Mouse (Mus musculus): ENCODE results near the gene Smox.

Smox gene

GRCm38 (mm10) chr2:131517550-131517949 is 26.3 kb downstream of the Smox start:
- no peak for DNase-seq

- DNase-seq, result no peak
These were observed 27.5 kb downstream of the Smox start for GRCm38 (mm10) chr2:131518790-131519189.

GRCm38 (mm10) chr2:131520743-131521142 is 29.4 kb downstream of the Smox start:
- no peak for DNase-seq

GRCm38 (mm10) chr2:131527061-131527460 is 35.8 kb downstream of the Smox start:
- DNase-seq, result no peak

GRCm38 (mm10) chr2:131529898-131530622 is 38.8 kb downstream of the Smox start:
- DNase-seq, result peak; percentile 40

GRCm38 (mm10) chr2:131530623-131531008 is 39.3 kb downstream of the Smox start:
- DNase-seq, result peak; percentile 31

- DNase-seq, result no peak
These were observed 40.0 kb downstream of the Smox start for GRCm38 (mm10) chr2:131531271-131531670.

GRCm38 (mm10) chr2:131535168-131535567 is 43.9 kb downstream of the Smox start:
- no peak for DNase-seq

GRCm38 (mm10) chr2:131538341-131538740 is 47.0 kb downstream of the Smox start:
- no peak for DNase-seq

GRCm38 (mm10) chr2:131539780-131540179 is 48.5 kb downstream of the Smox start:
- no peak for DNase-seq

- DNase-seq, result peak; percentile 68
These were observed 50.4 kb downstream of the Smox start for GRCm38 (mm10) chr2:131541686-131542085.

GRCm38 (mm10) chr2:131542531-131542930 is 51.2 kb downstream of the Smox start:
- no peak for DNase-seq

GRCm38 (mm10) chr2:131545386-131546307 is 54.4 kb downstream of the Smox start:
- peak; percentile 20 for DNase-seq

GRCm38 (mm10) chr2:131546308-131546700 is 55.0 kb downstream of the Smox start:
- DNase-seq, result no peak

GRCm38 (mm10) chr2:131546745-131547408 is 55.6 kb downstream of the Smox start:
- DNase-seq, result no peak

- DNase-seq, result no peak
These were observed 57.0 kb downstream of the Smox start for GRCm38 (mm10) chr2:131548330-131548729.

GRCm38 (mm10) chr2:131549090-131549489 is 57.8 kb downstream of the Smox start:
- no peak for DNase-seq

- DNase-seq, result no peak
These were observed 59.2 kb downstream of the Smox start for GRCm38 (mm10) chr2:131550474-131550873.

GRCm38 (mm10) chr2:131550906-131551305 is 59.6 kb downstream of the Smox start:
- no peak for DNase-seq

- DNase-seq, result no peak
These were observed 60.7 kb downstream of the Smox start for GRCm38 (mm10) chr2:131551701-131552620.

GRCm38 (mm10) chr2:131552736-131553400 is 61.6 kb downstream of the Smox start:
- no peak for DNase-seq

- DNase-seq, result no peak
These were observed 66.6 kb downstream of the Smox start for GRCm38 (mm10) chr2:131557896-131558295.
